Mouse (Mus musculus) thymus, adult 2 months (tissue): ENCODE measurements at regions not wholly inside any gene's neighbourhood (a gene's known extent, or its start where the extent isn't known, plus 50 kb on each side); places are given as distances from the start of the nearest gene placed in this dataset.

ENCODE experiments used
- DNase-seq: peaks from one replicate; pipeline ENCODE4 v3.0.0; 2021
- H3K27ac ChIP-seq: fragments of 200-500 bp; 2 replicates; pipeline ENCODE4 v1.5.1; 2012; ENCODE audit warnings: low read length, control low read depth; ENCODE audit not compliant: control insufficient read depth, insufficient read depth
- H3K27me3 ChIP-seq: fragments of 200-500 bp; 2 replicates; pipeline ENCODE4 v1.6.1; 2012; ENCODE audit warnings: mild to moderate bottlenecking, low read length, moderate library complexity, mixed read lengths; ENCODE audit not compliant: control insufficient read depth, insufficient read depth
- H3K36me3 ChIP-seq: fragments of 200-500 bp; 2 replicates; pipeline ENCODE4 v1.6.1; 2012; ENCODE audit warnings: mild to moderate bottlenecking, low read length, moderate library complexity; ENCODE audit not compliant: control insufficient read depth, insufficient read depth
- H3K4me1 ChIP-seq: fragments of 200-500 bp; replicated peaks from 2 replicates; pipeline ENCODE4 v1.6.1; 2012; ENCODE audit warnings: low read length; ENCODE audit not compliant: control insufficient read depth, insufficient read depth
- H3K4me3 ChIP-seq: fragments of 200-500 bp; 2 replicates; pipeline ENCODE4 v1.5.1; 2012; ENCODE audit warnings: mild to moderate bottlenecking, low read length, control low read depth, moderate library complexity; ENCODE audit not compliant: control insufficient read depth, insufficient read depth
- CTCF ChIP-seq: fragments of 200-500 bp; IDR thresholded peaks from 2 replicates; pipeline ENCODE4 v1.5.1; 2012; ENCODE audit warnings: mild to moderate bottlenecking, control low read depth, low read length, moderate library complexity, borderline replicate concordance; ENCODE audit not compliant: control insufficient read depth, poor library complexity, insufficient read depth; ENCODE audit errors: extremely low read depth
- POLR2A ChIP-seq: fragments of 200-500 bp; IDR thresholded peaks from 2 replicates; pipeline ENCODE4 v1.6.1; 2012; ENCODE audit warnings: mild to moderate bottlenecking, low read length, control low read depth, moderate library complexity; ENCODE audit not compliant: control insufficient read depth, poor library complexity, insufficient read depth; ENCODE audit errors: extremely low read depth
- WGBS: fragments of 180-500 bp; shearing (Covaris S2); methylation state at CpG from one replicate; pipeline ENCODE4 v1.1.7; 2018; 5-methylcytosine and 5-hydroxymethylcytosine counted together

DNA sequence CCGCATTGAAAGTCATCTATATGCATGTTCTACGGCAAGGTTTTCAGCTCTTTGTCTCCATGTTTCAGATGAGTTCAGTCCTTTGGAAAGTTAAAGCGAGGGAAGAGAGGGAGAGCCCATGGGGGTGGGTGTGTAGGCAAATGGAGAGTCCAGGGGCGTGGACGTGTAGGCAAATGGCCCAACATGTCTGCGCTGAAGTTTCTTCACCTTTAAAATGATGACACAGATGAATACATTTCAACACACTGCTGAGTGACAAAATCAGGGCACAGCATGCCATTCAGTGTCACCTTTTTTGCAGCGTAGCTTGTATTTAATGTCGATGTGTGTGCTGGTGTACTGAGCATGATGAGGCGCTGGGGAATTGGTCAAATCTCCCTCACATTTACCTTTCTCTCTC is 54.6 kb upstream of the Lrp8 start:
- no peak overlapping the region for H3K4me3 ChIP-seq
- WGBS, result 96% methylated on average over 9 of the region's 9 CpGs
- TF ChIP-seq POLR2A (no peak), CTCF (no peak)

DNA sequence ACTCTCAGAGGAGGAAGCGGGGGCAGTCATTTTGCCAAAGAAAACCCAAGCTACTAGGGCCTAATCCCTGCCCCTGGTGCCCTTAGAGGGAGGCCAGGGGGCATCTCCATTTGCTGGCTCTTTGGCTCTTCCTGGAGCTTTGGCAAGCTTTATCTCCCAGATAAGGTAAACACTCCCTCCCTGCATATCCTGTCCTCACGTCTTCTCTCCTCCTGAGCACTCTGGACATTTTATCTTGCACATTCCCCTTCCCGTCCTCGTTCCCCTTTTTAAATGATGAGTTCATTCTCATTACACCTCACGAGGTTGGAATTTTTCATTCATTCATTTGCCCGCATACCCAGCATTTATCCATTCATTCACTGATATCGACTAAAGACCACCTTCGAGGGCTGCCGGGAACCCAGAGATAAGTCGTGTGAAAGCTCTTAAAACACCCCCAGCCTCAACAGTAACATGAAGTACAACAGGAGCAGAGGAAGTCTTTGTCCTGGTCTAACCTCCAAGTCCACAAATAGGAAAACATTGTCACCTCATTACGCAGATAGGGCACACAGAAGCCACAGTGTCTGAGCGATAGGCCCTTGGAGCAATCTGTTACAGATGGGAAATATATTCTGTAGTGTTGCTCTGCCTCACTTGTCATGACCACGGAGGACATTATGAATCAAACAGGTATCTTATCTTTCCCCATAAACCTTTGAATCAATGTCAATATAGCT is 54.0 kb upstream of the Lrp8 start:
- Histone ChIP-seq H3K27me3 (no peaks in the 10 kb centered on the region), H3K4me1 (peaks cover 4% of the 10 kb centered on the region), H3K27ac (no peak overlapping the region), H3K36me3 (no peaks in the 10 kb centered on the region), H3K4me3 (no peak overlapping the region)
- 88% methylated on average over 13 of the region's 13 CpGs for WGBS
- TF ChIP-seq POLR2A (no peak), CTCF (no peak)
- no peak for DNase-seq

More for the DNA sequence above, 54.6 kb upstream of the Lrp8 start:
- Histone ChIP-seq H3K27me3 (no peaks in the 10 kb centered on the region), H3K27ac (no peak overlapping the region), H3K36me3 (no peaks in the 10 kb centered on the region), H3K4me1 (peaks cover 4% of the 10 kb centered on the region)
- DNase-seq, result no peak

DNA sequence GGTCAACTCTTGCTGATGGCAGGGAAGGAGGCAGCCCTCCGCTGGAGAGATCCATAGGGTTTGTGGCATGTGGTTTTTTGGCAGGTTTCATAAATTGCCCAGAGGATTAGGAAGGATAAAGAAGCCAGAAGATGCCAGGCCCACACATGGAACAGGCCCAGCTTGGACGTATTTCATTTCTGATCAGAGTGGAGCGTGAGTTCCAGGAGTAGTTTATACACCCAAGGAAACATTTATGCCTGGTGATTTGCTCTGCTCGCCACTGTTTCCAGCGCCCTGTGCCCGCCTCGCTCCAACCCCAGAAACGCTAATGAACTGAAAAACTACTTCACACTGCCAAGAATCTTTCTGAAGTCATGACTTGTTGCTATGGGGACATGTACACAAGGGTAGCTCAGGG is 53.0 kb upstream of the Lrp8 start:
- Histone ChIP-seq H3K27ac (no peak overlapping the region), H3K36me3 (no peaks in the 10 kb centered on the region), H3K4me1 (peaks cover 4% of the 10 kb centered on the region), H3K27me3 (no peaks in the 10 kb centered on the region), H3K4me3 (no peak overlapping the region)
- WGBS, result 95% methylated on average over 8 of the region's 8 CpGs
- DNase-seq, result no peak
- TF ChIP-seq POLR2A, result no peak
- TF ChIP-seq CTCF, result no peak

DNA sequence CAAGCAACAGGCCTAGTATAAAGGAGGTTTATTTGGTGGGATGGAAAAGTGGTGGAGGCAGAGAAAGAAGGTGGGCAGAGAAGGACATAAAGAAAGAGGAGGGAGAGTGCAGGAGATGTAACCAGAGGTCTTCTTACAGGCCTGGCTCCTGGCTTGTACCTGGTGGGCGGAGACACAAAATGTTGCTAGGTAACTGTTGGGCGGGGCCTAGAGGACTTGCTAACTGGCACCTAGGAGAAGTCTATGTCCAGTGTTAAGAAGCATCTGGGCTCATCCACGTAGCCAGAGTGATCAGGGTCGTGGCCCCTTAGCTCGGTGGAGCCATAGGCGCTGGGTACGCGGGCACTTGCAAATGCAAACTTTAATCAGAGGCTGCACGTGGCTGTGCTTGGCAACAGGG is 52.0 kb upstream of the Lrp8 start:
- 80% methylated on average over 9 of the region's 9 CpGs for WGBS
- TF ChIP-seq POLR2A (0 out of 2 replicates have a peak, but pooled peaks have one; percentile 23), CTCF (no peak)
- H3K36me3 ChIP-seq, result no peaks in the 10 kb centered on the region
- H3K4me1 ChIP-seq, result peaks cover 4% of the 10 kb centered on the region
- H3K27me3 ChIP-seq, result no peaks in the 10 kb centered on the region
- H3K4me3 ChIP-seq, result no peak overlapping the region
- no peak for DNase-seq
- no peak overlapping the region for H3K27ac ChIP-seq
